Mouse (Mus musculus): ENCODE results near the gene Klf15. TPM values are rescaled to one million over a fixed set of nuclear protein-coding genes. Genes with fewer than 3 reads are reported as not detected.

Klf15 gene
- total RNA-seq, 2 experiments from 2014 or later = 8.6 to 17.2 TPM

DNA sequence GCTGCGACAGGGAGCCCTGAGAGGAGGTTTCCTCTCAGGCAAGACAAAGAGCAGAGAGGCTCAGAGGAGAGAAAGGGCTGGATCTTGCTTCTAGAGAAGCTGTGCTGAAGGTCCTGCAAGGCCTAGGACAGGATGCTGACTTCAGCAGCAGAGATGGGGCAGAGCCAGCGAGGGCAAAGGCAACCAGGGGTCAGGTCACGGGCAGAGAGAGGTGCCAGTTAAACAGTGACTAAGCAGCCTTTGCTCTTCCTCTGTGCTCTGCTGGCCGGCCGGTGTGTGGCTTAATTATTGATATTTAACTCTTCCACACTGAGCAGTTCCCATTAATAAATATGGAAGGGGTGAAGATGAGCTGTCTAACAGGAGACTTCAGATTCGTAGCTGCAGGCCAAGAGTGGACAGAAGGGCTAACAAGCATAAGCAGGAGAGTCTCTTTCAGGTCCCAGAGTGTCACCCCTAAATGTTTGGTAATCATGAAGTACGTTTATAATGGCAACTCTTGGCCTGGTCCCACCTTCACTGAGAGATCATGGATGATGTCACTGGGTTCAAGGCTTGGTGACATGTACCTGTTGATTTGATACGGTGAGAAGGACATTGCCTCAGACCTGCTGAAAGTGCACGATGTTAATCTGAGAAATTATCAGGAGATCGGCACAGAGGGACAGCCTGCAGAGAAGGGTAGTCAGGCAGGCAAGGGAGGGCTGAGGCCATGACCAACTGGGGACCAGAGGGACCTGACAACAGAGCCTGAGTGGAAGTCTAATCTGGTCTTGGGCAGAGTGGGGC is 29.8 kb downstream of the Klf15 start:
- DNase-seq = no peak

DNA sequence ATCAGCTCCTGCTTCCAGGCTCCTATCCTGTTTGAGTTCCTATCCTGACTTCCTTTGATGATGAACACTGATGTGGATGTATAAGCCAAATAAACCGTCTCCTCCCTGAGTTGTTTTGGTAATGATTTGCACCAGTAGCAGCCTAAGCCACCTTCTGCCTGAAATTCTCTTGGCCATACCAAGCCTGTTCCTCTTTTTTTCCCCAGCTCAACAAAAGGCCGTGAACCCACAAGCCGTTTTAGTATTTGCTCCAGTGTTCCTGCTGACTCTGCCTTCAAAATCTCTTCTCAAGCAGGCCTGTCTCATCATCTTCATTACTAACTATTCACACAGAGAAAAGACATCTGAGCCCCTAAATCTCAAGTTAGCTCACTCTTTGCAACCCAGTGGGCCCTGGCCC is 31.8 kb downstream of the Klf15 start:
- DNase-seq = no peak

DNA sequence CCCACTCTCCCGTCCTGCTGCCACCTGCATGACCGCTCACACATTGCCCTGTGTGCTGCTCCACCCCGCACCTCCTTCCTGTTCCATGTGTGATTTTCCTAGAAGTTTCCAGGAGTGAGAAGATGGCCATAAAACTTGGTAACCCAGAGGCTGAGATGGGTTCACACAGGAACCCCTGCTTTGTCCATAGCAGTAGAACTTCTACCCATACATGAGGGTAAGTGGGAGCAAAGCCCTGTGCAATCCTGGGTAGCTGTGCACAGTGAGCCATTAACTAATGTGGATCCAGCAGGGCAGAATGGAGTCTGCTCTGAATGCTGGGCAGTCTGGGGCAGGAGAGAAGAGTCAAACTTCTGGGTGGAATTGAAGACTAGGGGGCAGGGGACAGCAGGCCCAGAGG is 32.2 kb downstream of the Klf15 start:
- DNase-seq = no peak

DNA sequence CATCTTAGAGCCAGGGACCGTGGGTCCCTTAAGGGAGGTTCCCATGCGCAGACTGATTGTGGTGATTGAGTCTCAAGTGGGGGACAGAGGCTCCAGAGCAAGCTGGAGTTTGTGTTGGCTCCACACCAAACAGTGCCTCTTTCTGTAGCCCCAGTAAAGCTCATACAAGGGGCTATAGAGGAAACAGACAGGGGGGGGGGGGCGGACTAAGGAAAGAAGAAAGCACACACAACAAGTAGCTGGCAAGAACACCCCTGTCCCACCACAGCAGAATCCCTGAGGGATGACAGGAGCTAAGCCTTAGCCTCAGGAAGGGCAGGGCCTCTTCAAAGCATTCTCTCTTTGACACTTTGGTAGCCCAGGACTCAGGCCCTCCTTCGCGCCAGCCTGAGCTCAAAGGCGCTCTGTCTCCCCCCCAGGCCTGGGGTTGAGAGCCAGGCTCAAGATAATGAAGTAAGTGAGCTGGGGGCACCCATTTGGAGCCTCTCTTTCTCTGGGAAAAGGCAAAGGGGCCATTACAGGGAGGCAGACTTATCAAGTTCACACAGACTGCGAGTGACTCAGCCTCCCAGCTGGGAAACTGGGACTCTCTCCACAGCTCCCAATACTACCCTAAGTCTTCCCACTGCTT is 33.0 kb downstream of the Klf15 start:
- no peak for DNase-seq

DNA sequence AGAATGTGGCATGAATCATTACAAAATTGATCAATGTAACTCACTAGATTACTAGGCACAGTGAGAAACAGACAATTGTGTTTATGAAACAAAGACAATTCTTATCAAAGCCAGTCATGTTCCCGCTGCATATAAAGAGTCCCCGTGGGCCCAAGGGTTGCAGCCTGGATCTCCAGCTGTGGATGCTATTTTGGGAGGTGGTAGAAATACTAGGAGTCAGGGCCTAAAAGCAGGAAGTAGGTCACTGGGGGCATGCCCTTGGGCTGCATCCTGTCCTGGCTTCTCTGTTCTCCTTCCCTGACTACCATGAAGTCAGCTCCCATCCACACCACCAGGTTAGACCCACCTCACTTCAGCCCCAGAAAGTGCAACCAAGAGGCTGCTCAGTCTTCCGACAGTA is 33.8 kb downstream of the Klf15 start:
- DNase-seq = no peak

DNA sequence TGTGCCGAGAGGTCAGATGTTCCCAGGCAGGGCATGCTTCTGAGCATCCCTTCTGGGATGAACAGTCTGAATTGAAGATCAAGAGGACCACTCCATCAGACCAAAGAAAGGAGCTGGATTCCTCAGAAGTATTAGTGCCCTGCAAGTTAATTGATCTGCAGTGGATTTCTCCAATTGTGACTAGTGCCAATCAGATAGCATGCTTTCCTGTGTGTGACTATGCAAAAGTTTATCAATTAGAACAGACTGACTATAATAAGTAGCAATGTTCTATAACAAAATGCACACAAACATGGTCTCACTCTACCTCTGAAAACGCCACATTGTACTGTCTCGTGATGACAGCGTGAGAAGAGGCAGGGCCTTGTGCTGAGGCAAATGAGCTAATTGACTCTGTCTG is 37.1 kb downstream of the Klf15 start:
- no peak for DNase-seq

DNA sequence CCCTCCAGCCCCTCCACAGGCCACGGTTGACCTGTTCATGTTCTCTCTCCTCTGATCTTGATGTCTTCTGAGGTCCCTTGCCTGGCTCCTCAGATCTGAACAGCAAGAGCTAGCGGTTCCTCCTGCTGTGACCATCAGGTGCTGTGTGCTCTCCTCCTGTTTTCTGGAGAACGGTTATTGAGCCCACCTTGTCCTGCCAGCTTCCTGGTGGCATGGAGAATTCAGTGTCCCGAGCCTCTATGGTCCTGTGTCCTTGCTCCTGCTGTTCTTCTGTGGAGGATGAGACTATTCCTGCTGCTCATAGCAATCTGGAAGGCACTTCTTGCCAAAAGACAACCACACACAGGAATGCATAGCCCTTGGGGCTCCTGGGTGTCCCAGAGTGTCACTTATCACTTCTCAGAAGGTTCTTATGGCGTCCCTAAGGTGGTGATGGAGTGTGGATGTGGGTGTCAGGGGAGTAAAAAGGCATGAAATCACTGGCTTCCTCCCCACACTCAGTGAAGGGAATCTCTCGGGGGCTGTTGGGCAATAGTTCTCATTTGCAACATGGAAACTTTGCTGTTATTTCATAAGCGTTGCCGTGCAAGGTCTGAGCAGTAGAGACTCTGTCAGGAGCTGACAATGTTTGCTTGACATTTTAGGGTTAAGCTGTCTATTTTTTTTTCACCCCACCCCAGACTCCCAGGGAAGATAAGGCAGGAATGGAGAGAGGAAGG is 39.0 kb downstream of the Klf15 start:
- DNase-seq = no peak

DNA sequence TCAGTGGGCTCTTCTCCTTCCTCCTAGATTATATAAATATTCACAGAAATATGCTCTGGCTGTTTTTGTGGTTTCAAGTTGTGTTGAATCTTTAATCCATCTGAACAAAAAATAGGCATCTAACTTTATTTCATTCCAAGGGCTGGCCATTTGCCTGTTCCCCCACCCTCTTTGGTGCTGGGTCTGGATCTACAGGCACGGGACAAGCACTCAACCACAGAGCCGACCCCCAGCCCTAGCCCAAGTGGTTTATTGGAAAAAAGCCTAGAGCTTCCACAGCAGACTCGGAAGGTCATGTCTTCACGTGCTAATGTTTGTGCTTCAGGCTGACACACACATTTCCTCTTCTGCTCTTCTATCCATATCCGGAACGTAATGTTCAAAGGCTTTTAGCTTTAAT is 43.5 kb downstream of the Klf15 start:
- no peak for DNase-seq

DNA sequence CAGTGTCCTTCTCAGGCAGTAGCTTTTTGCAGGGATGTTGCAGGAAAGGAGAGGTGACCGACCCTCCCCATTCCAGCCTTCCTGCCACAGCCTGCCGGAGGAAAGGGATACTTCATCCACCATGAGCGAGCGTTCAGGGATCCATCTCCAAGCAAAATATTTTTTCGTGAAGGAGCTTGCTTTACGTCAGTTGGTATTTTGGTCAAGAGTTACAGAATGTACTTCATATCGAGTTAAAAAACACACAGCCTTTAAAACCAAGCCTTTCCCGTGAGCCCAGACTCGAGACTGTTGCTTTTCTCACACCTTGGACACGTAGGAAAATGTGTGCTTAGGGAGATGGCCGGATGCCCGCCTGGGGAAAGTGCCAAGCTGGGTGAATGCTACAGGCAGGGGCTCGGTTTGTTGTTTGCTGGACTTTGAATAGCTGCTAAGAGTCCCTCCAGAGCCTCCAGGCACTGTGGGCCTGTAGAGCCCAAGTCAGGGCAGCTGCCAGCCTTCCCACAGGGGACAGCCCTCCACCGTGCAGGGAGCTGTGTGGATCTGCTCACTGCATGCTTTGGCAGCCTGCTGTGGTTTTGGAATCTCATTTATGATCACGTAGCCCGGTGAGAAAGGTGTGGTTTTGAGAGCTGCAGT is 44.4 kb downstream of the Klf15 start:
- peak; percentile 79 for DNase-seq

DNA sequence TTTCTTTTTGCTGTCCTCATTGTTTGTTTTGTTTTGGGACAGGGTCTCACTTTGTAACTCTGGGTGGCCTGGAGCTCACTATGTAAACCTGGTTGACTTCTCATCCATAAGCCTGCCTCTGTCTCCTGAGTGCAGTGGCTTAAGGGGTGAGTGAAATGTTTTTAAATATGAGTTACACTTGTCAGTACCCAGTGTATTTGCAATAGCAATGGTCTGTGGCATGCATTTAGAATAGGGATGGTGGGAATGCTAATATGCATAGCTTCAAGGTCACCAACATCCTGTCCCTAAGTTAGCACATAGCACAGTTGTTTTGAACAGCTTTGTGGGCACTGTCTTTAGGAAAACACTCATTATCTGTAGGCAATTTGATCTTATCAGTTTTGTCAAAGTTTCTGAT is 45.1 kb downstream of the Klf15 start:
- DNase-seq = no peak

DNA sequence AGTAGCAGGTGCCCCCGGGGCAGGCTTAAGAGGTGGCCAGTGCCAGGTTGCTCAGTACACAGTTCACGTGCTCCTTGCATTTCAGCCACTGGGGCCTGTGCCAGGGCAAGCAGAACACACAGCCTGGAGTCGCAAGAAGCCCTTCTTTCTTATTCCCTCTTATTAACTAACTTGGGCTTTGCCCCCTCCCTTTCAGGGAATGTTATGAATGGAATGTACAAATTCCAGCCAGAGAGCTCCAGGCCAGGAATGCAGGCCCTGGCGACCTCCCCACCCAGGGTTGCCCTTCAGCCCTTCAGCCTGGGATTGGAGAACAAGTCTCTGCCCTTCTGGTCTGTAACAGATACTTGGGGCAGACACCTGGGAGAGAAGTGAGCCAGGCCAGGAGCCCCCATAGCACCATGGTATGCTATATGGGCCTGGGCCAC is 45.8 kb downstream of the Klf15 start:
- peak; percentile 47 for DNase-seq

DNA sequence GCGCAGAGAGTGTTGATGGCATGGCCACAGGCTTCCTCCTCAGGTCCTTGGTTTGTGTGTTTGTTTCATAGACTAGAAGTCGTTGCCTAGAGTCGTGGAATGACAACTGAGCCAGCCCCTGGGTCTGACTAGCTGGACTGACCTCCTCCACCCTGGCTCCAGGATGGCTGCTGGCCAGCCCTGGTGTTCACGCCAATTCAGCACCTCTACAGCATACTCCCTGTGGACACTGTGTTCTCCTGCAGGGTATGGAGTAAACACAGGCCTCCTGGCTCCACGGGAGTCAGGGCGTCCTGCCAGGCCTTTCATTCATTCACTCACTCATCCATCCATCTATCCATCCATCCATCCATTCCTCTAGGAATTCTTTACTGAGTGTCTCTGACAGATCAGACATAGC is 46.7 kb downstream of the Klf15 start:
- DNase-seq = peak; percentile 69

DNA sequence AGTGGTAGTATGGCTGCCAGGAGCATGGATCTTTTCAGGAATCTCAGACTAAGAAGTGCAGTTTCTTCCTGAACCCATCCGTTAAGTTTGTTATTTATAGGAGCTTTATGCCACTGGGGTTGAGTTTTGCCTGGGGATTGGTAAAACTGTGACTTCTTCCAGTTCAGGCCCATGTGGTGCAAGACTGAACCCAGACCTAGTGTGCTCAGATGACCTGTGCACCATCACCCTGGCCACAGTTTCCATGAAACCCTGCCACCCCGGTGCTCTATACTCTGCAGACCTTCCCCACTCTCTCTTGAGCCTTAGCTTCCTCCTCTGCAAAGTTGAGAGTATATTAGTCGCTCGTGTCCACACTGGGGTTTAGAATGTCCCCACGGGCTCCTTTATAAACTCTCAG is 50.0 kb downstream of the Klf15 start:
- no peak for DNase-seq

DNA sequence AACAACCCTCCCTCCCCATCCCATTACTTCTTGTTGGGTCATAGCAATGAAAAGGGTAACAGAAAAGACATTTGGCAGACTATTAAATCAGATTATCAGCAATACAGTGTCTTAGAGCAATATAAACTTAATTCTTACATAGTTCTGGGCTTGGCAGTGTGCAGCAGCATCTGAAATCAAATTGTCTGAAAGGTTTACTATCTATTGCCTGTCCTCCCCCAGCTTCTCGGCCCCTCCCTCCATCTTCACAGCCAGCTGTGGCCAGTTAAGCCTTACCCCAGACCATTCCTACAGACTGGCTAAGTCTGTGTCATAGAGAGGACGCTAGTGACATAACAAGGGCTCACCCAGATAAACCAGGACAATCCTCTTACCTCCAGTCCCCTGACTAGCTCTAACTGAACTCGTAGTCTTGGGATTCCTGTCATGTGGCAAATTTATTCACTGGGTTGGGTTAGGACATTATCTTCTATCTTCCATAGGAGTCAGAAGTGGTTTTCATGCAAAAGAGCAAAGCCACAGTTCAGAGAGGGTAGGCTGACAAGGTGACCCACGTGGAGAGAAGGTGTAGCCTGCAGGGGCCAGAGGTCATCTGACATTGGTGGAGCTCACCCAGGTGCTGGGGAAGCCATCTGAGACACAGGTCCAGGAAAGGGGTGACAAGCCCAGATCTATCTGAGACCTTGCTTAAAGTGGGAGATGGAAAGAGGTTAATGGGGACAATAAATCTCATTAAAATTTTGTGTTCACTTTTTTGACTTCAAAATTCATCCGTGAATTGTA is 50.9 kb downstream of the Klf15 start:
- DNase-seq = no peak

DNA sequence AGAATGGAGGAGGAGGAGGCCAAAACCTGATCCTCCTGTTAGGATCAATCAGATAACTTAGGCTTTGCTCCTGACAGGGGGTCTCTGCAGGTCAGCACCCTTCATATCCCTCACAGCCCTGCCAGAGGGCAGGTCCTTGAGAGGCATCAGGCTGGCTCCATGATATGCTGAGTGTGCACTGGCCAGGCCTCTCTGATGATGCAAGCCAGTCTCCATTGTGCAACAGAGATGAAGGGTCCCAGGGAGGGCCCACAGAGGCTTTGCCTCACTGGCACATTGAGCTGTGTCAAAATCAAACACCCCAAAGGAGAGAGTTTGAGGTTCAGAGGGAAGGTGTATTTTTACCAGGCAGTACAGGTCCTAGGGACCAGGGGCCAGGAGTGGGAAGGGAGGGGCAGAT is 52.0 kb downstream of the Klf15 start:
- no peak for DNase-seq

DNA sequence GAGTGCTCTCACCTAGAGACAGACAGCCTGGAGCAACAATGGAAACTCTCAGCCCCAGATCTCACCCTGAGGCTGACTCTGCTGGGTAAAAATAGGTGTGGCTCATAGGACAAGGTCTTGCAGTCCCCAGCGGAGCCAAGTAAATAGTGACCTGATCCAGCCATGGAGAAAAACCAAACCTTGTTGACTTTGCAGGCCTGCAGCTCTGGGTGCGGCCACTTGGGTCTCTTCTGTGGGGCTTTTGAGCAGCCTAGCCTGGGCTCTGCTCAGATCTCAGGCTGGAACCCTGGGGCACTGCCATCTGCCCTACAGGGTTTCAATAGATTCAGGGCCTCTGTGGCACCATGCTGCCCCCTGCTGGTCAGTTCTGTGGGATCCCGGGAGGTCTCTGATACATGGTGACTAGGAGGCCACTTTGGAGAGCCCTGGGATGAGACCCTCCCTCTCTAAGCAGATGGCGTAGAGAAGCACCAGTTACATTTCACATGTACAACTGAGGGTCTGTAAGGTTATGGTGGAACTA is 52.6 kb downstream of the Klf15 start:
- DNase-seq = peak; percentile 94

DNA sequence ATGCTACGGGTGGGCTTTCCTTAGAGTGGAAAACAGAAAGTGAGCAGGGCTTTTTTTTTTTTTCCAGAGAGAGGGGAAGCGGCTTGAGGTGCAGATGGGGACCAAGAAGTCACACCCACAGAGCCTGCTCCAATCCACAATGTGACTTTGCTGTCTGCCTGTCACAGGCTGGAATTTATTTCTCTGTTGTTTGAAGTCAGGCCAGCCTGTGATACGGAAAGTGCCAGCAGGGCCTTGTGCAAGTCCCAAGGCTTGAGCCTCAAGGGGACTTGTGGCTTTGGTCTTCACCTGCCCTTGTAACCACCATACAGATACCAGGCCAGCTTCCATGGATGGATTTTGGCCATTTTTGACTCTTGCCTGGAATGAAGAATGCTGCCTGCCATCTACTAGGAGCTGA is 56.5 kb downstream of the Klf15 start:
- DNase-seq = no peak

DNA sequence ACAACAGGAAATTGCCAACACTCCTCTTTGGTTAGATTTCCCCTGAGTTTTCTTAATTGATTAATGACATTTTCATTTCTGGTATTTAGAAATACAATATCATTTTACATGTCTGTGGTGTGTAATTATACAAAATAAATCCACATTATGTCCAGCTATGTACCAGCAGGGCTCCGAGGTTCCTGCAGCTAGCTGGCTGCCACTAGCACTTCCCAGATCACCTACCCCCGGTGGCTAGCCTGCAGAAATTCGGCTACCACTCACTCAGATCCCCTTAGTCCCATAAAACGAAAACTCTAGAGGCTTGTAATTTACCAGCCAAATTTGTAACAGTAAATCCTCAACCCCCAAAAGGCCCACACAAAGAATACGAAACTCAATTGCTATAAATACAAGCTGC is 57.0 kb downstream of the Klf15 start:
- DNase-seq = no peak
